In genomic region chr11:61300205-61300604, GRCm38 (mm10) we compare ENCODE assay signal across 16 mouse cellular contexts. TPM values are rescaled to one million over a fixed set of nuclear protein-coding genes. Genes with fewer than 3 reads are reported as not detected.
DNase-seq lines count a peak whose midpoint lies in the region; ATAC-seq and TF ChIP-seq lines count a peak whose summit lies in the region.
"Had no signal": no experiment of that assay in that cellular context is flagged by ENCODE, and none has a peak within 500 bp of the region (broad histone marks: within the 10 kb centered on the region; RNA-seq: fewer than 3 reads in every experiment).

No protein-coding gene starts in this region.

- no peaks in the 10 kb centered on the region for H3K27me3 ChIP-seq in heart, embryonic 12.5 days (replicated peaks)
- H3K27me3 ChIP-seq in lung, embryonic 14.5 days (ENCODE audit: insufficient read depth, low read length) = no peaks in the 10 kb centered on the region
- H3K27me3 ChIP-seq in intestine, embryonic 15.5 days (replicated peaks) = no peaks in the 10 kb centered on the region
- H3K27me3 ChIP-seq in stomach, embryonic 16.5 days (ENCODE audit: control insufficient read depth, insufficient read depth, low read length) = no peaks in the 10 kb centered on the region
- H3K27me3 ChIP-seq: hindbrain, embryonic 13.5 days; limb, embryonic 13.5 days had no signal

- no peak overlapping the region for H3K27ac ChIP-seq in heart, embryonic 12.5 days (ENCODE audit: poor library complexity, severe bottlenecking)
- H3K27ac ChIP-seq in lung, embryonic 14.5 days (ENCODE audit: low read depth) = no peak overlapping the region
- H3K27ac ChIP-seq in intestine, embryonic 15.5 days = no peak overlapping the region
- no peak overlapping the region for H3K27ac ChIP-seq in stomach, embryonic 16.5 days (ENCODE audit: low read length)
- H3K27ac ChIP-seq: hindbrain, embryonic 13.5 days; limb, embryonic 13.5 days had no signal

- peak overlapping the region; percentile 54 for H3K4me2 ChIP-seq in heart, embryonic 12.5 days
- peak overlapping the region; percentile 52 for H3K4me2 ChIP-seq in lung, embryonic 14.5 days
- peak overlapping the region; percentile 48; the same call in 1 of the 2 replicates for H3K4me2 ChIP-seq in intestine, embryonic 15.5 days (replicated peaks)
- H3K4me2 ChIP-seq in stomach, embryonic 16.5 days (ENCODE audit: low read depth, low read length) = peak overlapping the region; percentile 48

- DNase-seq in heart, postnatal 10 days = no peak
- no peak for DNase-seq in lung, embryonic 14.5 days
- no peak for DNase-seq in lung, adult 2 months
- DNase-seq: cerebellum, adult 11 months; layer of hippocampus, postnatal 36 days; right cerebral cortex, postnatal 25 days had no signal

- WGBS in heart, embryonic 12.5 days = 45% methylated on average over 3 of the region's 3 CpGs
- WGBS in lung, embryonic 14.5 days = 48% methylated on average over 3 of the region's 3 CpGs
- WGBS in lung, adult 2 months = 70% methylated on average over 3 of the region's 3 CpGs
- WGBS in intestine, embryonic 15.5 days = 48% methylated on average over 3 of the region's 3 CpGs
- WGBS in stomach, embryonic 16.5 days = 56% methylated on average over 3 of the region's 3 CpGs

- H3K9ac ChIP-seq in heart, embryonic 12.5 days = 0 out of 2 replicates have a peak overlapping the region, but pooled peaks have one; percentile 15
- no peak overlapping the region for H3K9ac ChIP-seq in lung, embryonic 14.5 days
- H3K9ac ChIP-seq in intestine, embryonic 15.5 days = no peak overlapping the region
- no peak overlapping the region for H3K9ac ChIP-seq in stomach, embryonic 16.5 days (ENCODE audit: low read length)
- H3K9ac ChIP-seq: hindbrain, embryonic 13.5 days; limb, embryonic 13.5 days had no signal

- no peaks in the 10 kb centered on the region for H3K36me3 ChIP-seq in heart, embryonic 12.5 days
- H3K36me3 ChIP-seq in lung, embryonic 14.5 days (ENCODE audit: insufficient read depth) = no peaks in the 10 kb centered on the region
- H3K36me3 ChIP-seq in intestine, embryonic 15.5 days = no peaks in the 10 kb centered on the region
- no peaks in the 10 kb centered on the region for H3K36me3 ChIP-seq in stomach, embryonic 16.5 days (ENCODE audit: control insufficient read depth, insufficient read depth, low read length)
- H3K36me3 ChIP-seq: hindbrain, embryonic 13.5 days; limb, embryonic 13.5 days had no signal

- TF ChIP-seq POLR2A in lung, adult 2 months (IDR thresholded peaks at IDR 0.05; ENCODE audit: borderline replicate concordance, extremely low read depth, low read depth, low read length) = no peak

- peaks cover 13% of the 10 kb centered on the region for H3K4me1 ChIP-seq in heart, embryonic 12.5 days (replicated peaks)
- no peaks in the 10 kb centered on the region for H3K4me1 ChIP-seq in lung, embryonic 14.5 days (ENCODE audit: insufficient read depth)
- 0 out of 2 replicates have a peak, but pooled peaks cover 2% of the 10 kb centered on the region for H3K4me1 ChIP-seq in lung, adult 2 months (ENCODE audit: control insufficient read depth, insufficient read depth, low read length)
- H3K4me1 ChIP-seq in intestine, embryonic 15.5 days (replicated peaks) = peaks cover 9% of the 10 kb centered on the region
- H3K4me1 ChIP-seq in stomach, embryonic 16.5 days (ENCODE audit: control insufficient read depth, insufficient read depth, low read length) = peaks cover 9% of the 10 kb centered on the region; the same call in 1 of the 2 replicates

- no peak for TF ChIP-seq CTCF in lung, embryonic 14.5 days (IDR thresholded peaks at IDR 0.05; ENCODE audit: low read depth)
- TF ChIP-seq CTCF in lung, adult 2 months (IDR thresholded peaks at IDR 0.05; ENCODE audit: insufficient read depth, low read length) = no peak

- H3K9me3 ChIP-seq in heart, embryonic 12.5 days (replicated peaks) = peaks cover 9% of the 10 kb centered on the region
- no peaks in the 10 kb centered on the region for H3K9me3 ChIP-seq in lung, embryonic 14.5 days (ENCODE audit: low read depth, low read length)
- no peaks in the 10 kb centered on the region for H3K9me3 ChIP-seq in intestine, embryonic 15.5 days
- no peaks in the 10 kb centered on the region for H3K9me3 ChIP-seq in stomach, embryonic 16.5 days (replicated peaks; ENCODE audit: control insufficient read depth, low read length)
- H3K9me3 ChIP-seq: hindbrain, embryonic 13.5 days had no signal

- ATAC-seq in heart, embryonic 12.5 days (ENCODE audit: insufficient number of reproducible peaks, low FRiP score) = no peak
- no peak for ATAC-seq in lung, embryonic 14.5 days (ENCODE audit: insufficient read depth)
- peak; percentile 61 for ATAC-seq in intestine, embryonic 15.5 days
- no peak for ATAC-seq in stomach, embryonic 16.5 days (ENCODE audit: insufficient read depth, low FRiP score)
- ATAC-seq in inflammation-experienced regulatory T-cells, adult 6 months = no peak
- ATAC-seq: activated CD4-positive, CD25-positive, alpha-beta regulatory T cell, adult 4 months had no signal

- intact Hi-C loops in heart, postnatal 10 days (cut with DNase I) = no loop called here

- no peak overlapping the region for H3K4me3 ChIP-seq in heart, embryonic 12.5 days
- H3K4me3 ChIP-seq in lung, embryonic 14.5 days (ENCODE audit: low read depth, low read length) = no peak overlapping the region
- no peak overlapping the region for H3K4me3 ChIP-seq in lung, adult 2 months (replicated peaks; ENCODE audit: extremely low read depth, low read depth, low read length)
- H3K4me3 ChIP-seq in intestine, embryonic 15.5 days (replicated peaks) = no peak overlapping the region
- H3K4me3 ChIP-seq in stomach, embryonic 16.5 days (replicated peaks; ENCODE audit: low read length) = no peak overlapping the region
- H3K4me3 ChIP-seq: hindbrain, embryonic 13.5 days; limb, embryonic 13.5 days had no signal

RNA-seq across cellular contexts. Expression of gene Aldh3a2, which starts 32.9 kb away (rescaled TPM):
- 32.0 and 33.1 TPM in 2 replicates for polyA plus RNA-seq in heart, embryonic 12.5 days (2016; fragmentation: Nextera tagmentation; extraction: Ambion mirVana)
- 10 to 100 TPM; 47.0 to 48.4 TPM for total RNA-seq in heart, postnatal 10 days (2021)
- polyA plus RNA-seq in lung, embryonic 14.5 days (2014; fragmentation: Nextera tagmentation; extraction: Ambion mirVana) = 37.6 and 39.4 TPM in 2 replicates
- 84.6 and 94.5 TPM in 2 replicates for polyA plus RNA-seq in lung, adult 2 months (2012; rRNA removed)
- 50.5 and 51.6 TPM in 2 replicates for polyA plus RNA-seq in intestine, embryonic 15.5 days (2015; fragmentation: Nextera tagmentation; extraction: Ambion mirVana)
- polyA plus RNA-seq in stomach, embryonic 16.5 days (2015; fragmentation: Nextera tagmentation; extraction: Ambion mirVana) = 52.2 and 54.9 TPM in 2 replicates
- 10 to 100 TPM; 36.1 to 44.6 (median 42.1) TPM for polyA plus RNA-seq in inflammation-experienced regulatory T-cells, adult 6 months (2017; shearing (Covaris generic))
- polyA plus RNA-seq: erythroblast, embryonic 14.5 days had no signal

RNA-seq across cellular contexts. Expression of gene Slc47a2, which starts 42.5 kb away (rescaled TPM):
- polyA plus RNA-seq in heart, embryonic 12.5 days (2016; fragmentation: Nextera tagmentation; extraction: Ambion mirVana) = not detected in 2 replicates
- total RNA-seq in heart, postnatal 10 days (2021) = under 1 TPM; 0.10 TPM
- not detected in 2 replicates for polyA plus RNA-seq in lung, embryonic 14.5 days (2014; fragmentation: Nextera tagmentation; extraction: Ambion mirVana)
- polyA plus RNA-seq in lung, adult 2 months (2012; rRNA removed) = 0.19 and 0.29 TPM in 2 replicates
- not detected in 2 replicates for polyA plus RNA-seq in intestine, embryonic 15.5 days (2015; fragmentation: Nextera tagmentation; extraction: Ambion mirVana)
- 0.09 TPM in 1 of 2 replicates, not detected in the other for polyA plus RNA-seq in stomach, embryonic 16.5 days (2015; fragmentation: Nextera tagmentation; extraction: Ambion mirVana)
- not detected for polyA plus RNA-seq in inflammation-experienced regulatory T-cells, adult 6 months (2017; shearing (Covaris generic))
- total RNA-seq: common myeloid progenitor, adult 5-6 weeks; megakaryocyte, adult 5-6 weeks had no signal
- polyA plus RNA-seq: activated CD4-positive, CD25-positive, alpha-beta regulatory T cell, adult 4 months; erythroblast, embryonic 14.5 days had no signal
